Mouse (Mus musculus): ENCODE results near the gene Gm40460. TPM values are rescaled to one million over a fixed set of nuclear protein-coding genes. Genes with fewer than 3 reads are reported as not detected.

The Gm40460 gene
- not detected for polyA plus RNA-seq (2014; fragmentation: Illumina TruSeq; extraction: RNeasy Lipid Tissue Mini Kit (QIAGEN cat#74804); ENCODE audit: low read depth, low replicate concordance)

DNA sequence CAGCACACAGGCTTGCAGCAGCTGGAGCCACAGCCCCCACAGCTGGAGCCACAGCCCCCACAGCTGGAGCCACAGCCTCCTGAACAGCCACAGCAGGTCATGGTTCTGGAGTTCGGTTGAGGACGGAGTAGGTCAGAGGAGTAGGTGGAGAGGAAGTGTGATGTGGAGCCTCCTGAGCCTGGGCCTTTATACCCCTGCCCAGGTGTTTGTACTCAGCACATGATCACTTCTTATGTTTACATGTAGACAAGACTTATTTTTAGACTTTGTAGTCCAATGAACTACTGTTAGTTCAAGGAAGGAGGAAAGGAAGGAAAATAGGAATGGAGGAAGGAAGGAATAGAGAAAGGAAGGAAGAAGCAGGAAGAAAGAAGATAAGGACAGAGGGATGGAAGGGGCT lies at the start of gene Gm40460:
Gene Gm40460 (minus strand): TSS at position 101 of the 400 bp plus-strand sequence.

DNA sequence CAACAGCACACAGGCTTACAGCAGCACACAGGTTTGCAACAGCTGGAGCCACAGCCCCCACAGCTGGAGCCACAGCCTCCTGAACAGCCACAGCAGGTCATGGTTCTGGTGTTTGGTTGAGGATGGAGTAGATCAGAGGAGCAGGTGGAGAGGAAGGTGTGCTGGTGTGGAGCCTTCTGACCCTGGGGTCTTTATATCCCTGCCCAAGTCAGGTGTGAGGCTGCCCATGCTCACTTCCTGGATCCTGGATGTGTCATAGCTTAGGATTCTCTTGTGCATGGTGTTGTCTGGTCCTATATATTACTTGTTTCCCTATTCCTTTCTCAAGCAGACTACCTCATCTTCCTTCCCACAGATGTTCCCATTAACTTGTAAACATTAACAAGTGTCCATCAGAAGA lies 33.4 kb upstream of the Gm40460 start, which contains the start of gene Gm4559:
Gene Gm4559 (minus strand): TSS at position 101 of the 400 bp plus-strand sequence.

DNA sequence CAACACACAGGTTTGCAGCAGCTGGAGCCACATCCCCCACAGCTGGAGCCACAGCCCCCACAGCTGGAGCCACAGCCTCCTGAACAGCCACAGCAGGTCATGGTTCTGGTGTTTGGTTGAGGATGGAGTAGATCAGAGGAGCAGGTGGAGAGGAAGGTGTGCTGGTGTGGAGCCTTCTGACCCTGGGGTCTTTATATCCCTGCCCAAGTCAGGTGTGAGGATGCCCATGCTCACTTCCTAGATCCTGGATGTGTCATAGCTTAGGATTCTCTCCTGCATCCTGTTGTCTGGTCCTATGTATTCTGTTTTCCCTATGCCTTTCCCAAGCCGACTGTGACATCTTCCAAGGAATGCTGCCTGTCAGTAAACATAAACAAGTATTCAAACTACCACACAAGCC lies 17.4 kb upstream of the Gm40460 start, which contains the start of gene Gm2431:
Gene Gm2431 (minus strand): TSS at position 101 of the 400 bp plus-strand sequence.

DNA sequence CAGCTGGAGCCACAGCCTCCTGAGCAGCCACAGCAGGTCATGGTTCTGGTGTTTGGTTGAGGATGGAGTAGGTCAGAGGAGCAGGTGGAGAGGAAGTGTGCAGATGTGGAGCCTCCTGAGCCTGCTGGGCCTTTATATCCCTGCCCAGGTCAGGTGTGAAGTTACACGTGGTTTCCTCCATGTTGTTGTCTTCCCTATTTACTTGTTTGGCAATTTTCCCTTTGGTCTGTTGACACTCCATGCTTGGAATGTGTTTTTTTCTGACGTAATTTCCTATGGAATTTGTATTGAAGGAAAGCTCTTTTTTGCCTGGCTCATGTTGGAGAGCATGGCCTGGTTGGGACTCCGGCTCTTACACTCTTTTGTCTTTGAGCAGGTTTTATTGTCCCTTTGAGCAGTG lies 11.0 kb downstream of the Gm40460 start, which contains the start of gene Krtap5-5:
Gene Krtap5-5 (minus strand): TSS at position 101 of the 400 bp plus-strand sequence.

DNA sequence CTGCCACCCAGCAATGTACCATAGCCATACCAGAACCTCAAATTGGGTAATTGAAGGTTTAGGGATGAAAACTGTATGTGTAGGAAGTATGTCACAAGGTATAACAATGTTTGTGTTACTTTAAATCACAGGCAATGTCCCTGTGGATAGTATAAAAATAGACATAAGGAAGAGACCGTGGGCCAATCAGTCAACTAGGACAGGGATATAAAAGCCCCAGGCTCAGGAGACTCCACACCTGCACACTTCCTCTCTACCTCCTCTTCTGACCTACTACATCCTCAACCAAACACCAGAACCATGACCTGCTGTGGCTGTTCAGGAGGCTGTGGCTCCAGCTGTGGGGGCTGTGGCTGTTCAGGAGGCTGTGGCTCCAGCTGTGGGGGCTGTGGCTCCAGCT lies 29.3 kb downstream of the Gm40460 start, which contains the start of gene Gm7579:
Gene Gm7579 (plus strand): TSS at position 301 of the 400 bp plus-strand sequence.

DNA sequence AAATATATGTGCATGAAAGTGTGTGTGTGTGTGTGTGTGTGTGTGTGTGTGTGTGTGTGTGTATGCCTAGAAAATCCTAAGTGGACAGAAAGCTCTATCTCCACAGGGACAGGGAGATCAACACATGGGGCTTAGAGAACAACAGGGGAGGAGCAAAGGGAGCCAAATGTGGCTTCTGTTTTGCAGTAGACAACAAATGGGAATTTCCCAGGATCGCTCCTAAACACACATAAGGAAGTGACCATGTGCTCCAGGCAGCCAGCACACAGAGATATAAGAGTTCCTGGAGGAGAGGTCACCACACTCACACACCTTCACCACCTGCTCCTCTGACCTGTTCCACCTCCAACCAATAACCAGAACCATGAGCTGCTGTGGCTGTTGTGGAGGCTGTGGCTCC lies 39.8 kb downstream of the Gm40460 start, which contains the start of gene Krtap5-3:
Gene Krtap5-3 (plus strand): TSS at position 301 of the 400 bp plus-strand sequence.

Other genes with a start within 250 kb of the Gm40460 start
- 5.6 TPM for gene Mob2, start 180.0 kb downstream of the Gm40460 start, polyA plus RNA-seq (2014; fragmentation: Illumina TruSeq; extraction: RNeasy Lipid Tissue Mini Kit (QIAGEN cat#74804); ENCODE audit: low read depth, low replicate concordance)
- gene Dusp8, start 145.2 kb downstream of the Gm40460 start, polyA plus RNA-seq (2014; fragmentation: Illumina TruSeq; extraction: RNeasy Lipid Tissue Mini Kit (QIAGEN cat#74804); ENCODE audit: low read depth, low replicate concordance) = 0.04 TPM
- not detected for gene Gm45618, start 120.3 kb downstream of the Gm40460 start, polyA plus RNA-seq (2014; fragmentation: Illumina TruSeq; extraction: RNeasy Lipid Tissue Mini Kit (QIAGEN cat#74804); ENCODE audit: low read depth, low replicate concordance)
- gene Gm39115, start 105.0 kb downstream of the Gm40460 start, polyA plus RNA-seq (2014; fragmentation: Illumina TruSeq; extraction: RNeasy Lipid Tissue Mini Kit (QIAGEN cat#74804); ENCODE audit: low read depth, low replicate concordance) = not detected
- gene Gm45337, start 96.5 kb downstream of the Gm40460 start, polyA plus RNA-seq (2014; fragmentation: Illumina TruSeq; extraction: RNeasy Lipid Tissue Mini Kit (QIAGEN cat#74804); ENCODE audit: low read depth, low replicate concordance) = not detected
- not detected for gene Gm29735, start 84.0 kb downstream of the Gm40460 start, polyA plus RNA-seq (2014; fragmentation: Illumina TruSeq; extraction: RNeasy Lipid Tissue Mini Kit (QIAGEN cat#74804); ENCODE audit: low read depth, low replicate concordance)
- gene Gm4553, start 75.3 kb downstream of the Gm40460 start, polyA plus RNA-seq (2014; fragmentation: Illumina TruSeq; extraction: RNeasy Lipid Tissue Mini Kit (QIAGEN cat#74804); ENCODE audit: low read depth, low replicate concordance) = not detected
- not detected for gene Krtap5-2, start 65.1 kb downstream of the Gm40460 start, polyA plus RNA-seq (2014; fragmentation: Illumina TruSeq; extraction: RNeasy Lipid Tissue Mini Kit (QIAGEN cat#74804); ENCODE audit: low read depth, low replicate concordance)
- not detected for gene Gm10153, start 50.7 kb downstream of the Gm40460 start, polyA plus RNA-seq (2014; fragmentation: Illumina TruSeq; extraction: RNeasy Lipid Tissue Mini Kit (QIAGEN cat#74804); ENCODE audit: low read depth, low replicate concordance)
- not detected for gene Krtap5-3, start 39.7 kb downstream of the Gm40460 start, polyA plus RNA-seq (2014; fragmentation: Illumina TruSeq; extraction: RNeasy Lipid Tissue Mini Kit (QIAGEN cat#74804); ENCODE audit: low read depth, low replicate concordance)
- gene Gm7579, start 29.2 kb downstream of the Gm40460 start, polyA plus RNA-seq (2014; fragmentation: Illumina TruSeq; extraction: RNeasy Lipid Tissue Mini Kit (QIAGEN cat#74804); ENCODE audit: low read depth, low replicate concordance) = not detected
- not detected for gene Krtap5-5, start 11.1 kb downstream of the Gm40460 start, polyA plus RNA-seq (2014; fragmentation: Illumina TruSeq; extraction: RNeasy Lipid Tissue Mini Kit (QIAGEN cat#74804); ENCODE audit: low read depth, low replicate concordance)
- gene Gm2431, start 17.3 kb upstream of the Gm40460 start, polyA plus RNA-seq (2014; fragmentation: Illumina TruSeq; extraction: RNeasy Lipid Tissue Mini Kit (QIAGEN cat#74804); ENCODE audit: low read depth, low replicate concordance) = not detected
- gene Gm4559, start 33.3 kb upstream of the Gm40460 start, polyA plus RNA-seq (2014; fragmentation: Illumina TruSeq; extraction: RNeasy Lipid Tissue Mini Kit (QIAGEN cat#74804); ENCODE audit: low read depth, low replicate concordance) = not detected
- gene Krtap5-1, start 56.0 kb upstream of the Gm40460 start, polyA plus RNA-seq (2014; fragmentation: Illumina TruSeq; extraction: RNeasy Lipid Tissue Mini Kit (QIAGEN cat#74804); ENCODE audit: low read depth, low replicate concordance) = not detected
- gene Krtap5-4, start 62.5 kb upstream of the Gm40460 start, polyA plus RNA-seq (2014; fragmentation: Illumina TruSeq; extraction: RNeasy Lipid Tissue Mini Kit (QIAGEN cat#74804); ENCODE audit: low read depth, low replicate concordance) = not detected
- gene Ifitm10, start 132.7 kb upstream of the Gm40460 start, polyA plus RNA-seq (2014; fragmentation: Illumina TruSeq; extraction: RNeasy Lipid Tissue Mini Kit (QIAGEN cat#74804); ENCODE audit: low read depth, low replicate concordance) = not detected
- gene Gm49369, start 141.6 kb upstream of the Gm40460 start, polyA plus RNA-seq (2014; fragmentation: Illumina TruSeq; extraction: RNeasy Lipid Tissue Mini Kit (QIAGEN cat#74804); ENCODE audit: low read depth, low replicate concordance) = not detected
- gene Ctsd, start 147.0 kb upstream of the Gm40460 start, polyA plus RNA-seq (2014; fragmentation: Illumina TruSeq; extraction: RNeasy Lipid Tissue Mini Kit (QIAGEN cat#74804); ENCODE audit: low read depth, low replicate concordance) = 11.5 TPM
- not detected for gene Syt8, start 193.8 kb upstream of the Gm40460 start, polyA plus RNA-seq (2014; fragmentation: Illumina TruSeq; extraction: RNeasy Lipid Tissue Mini Kit (QIAGEN cat#74804); ENCODE audit: low read depth, low replicate concordance)
- not detected for gene Tnni2, start 200.7 kb upstream of the Gm40460 start, polyA plus RNA-seq (2014; fragmentation: Illumina TruSeq; extraction: RNeasy Lipid Tissue Mini Kit (QIAGEN cat#74804); ENCODE audit: low read depth, low replicate concordance)
- 0.60 TPM for gene Lsp1, start 219.7 kb upstream of the Gm40460 start, polyA plus RNA-seq (2014; fragmentation: Illumina TruSeq; extraction: RNeasy Lipid Tissue Mini Kit (QIAGEN cat#74804); ENCODE audit: low read depth, low replicate concordance)

Data from testis, adult 10 weeks (tissue).